Mouse (Mus musculus) urinary bladder, postnatal 14 days (tissue): Measurements from ENCODE around the gene Actr3b.

Experiments used
- DNase-seq: peaks from one replicate; pipeline ENCODE4 v3.0.0; 2021; ENCODE audit warnings: low spot score

The Actr3b gene

GRCm38 (mm10) chr5:25889746-25890382, 130.1 kb downstream of the Actr3b start:
- no peak for DNase-seq

GRCm38 (mm10) chr5:25891321-25891720, 131.5 kb downstream of the Actr3b start:
- DNase-seq = peak; percentile 42
